Mouse (Mus musculus): Measurements from ENCODE around the gene Cldn4. TPM values are rescaled to one million over a fixed set of nuclear protein-coding genes. Genes with fewer than 3 reads are reported as not detected.
"Not testable (repeated sequence)": the region's sequence is repeated elsewhere in the genome, so short reads cannot be mapped to it uniquely, and the experiment has no call there.

Cldn4 gene
- polyA plus RNA-seq, 1 experiment from 2014 or later, result 10.0 TPM

DNA sequence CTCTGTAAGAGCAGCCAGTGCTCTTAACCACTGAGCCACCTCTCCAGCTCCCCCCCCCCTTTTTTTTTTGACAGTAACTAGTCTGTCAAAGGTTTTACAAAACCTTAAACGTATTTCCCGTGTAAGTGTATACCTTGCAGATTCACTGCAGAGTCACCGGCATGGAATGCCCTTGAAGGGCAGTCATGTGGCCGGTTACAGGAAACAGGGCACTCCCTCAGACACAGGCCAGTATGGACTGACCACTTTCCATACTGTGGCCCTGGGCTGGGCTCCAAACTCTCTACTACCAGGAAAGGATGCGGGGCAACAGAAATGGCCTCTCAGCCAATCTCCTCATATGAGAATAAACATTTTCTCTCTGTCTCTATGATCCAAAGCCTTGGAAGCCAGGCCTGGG lies 8.8 kb upstream of the Cldn4 start:
- Histone ChIP-seq H3K4me3 (no peak overlapping the region), H3K36me3 (no peaks in the 10 kb centered on the region), H3K4me1 (peaks cover 24% of the 10 kb centered on the region), H3K27ac (no peak overlapping the region), H3K9me3 (replicated peaks) (no peaks in the 10 kb centered on the region), H3K27me3 (ENCODE audit: low read depth, poor library complexity, severe bottlenecking) (no peaks in the 10 kb centered on the region)
- no peak for DNase-seq (ENCODE audit: low spot score)
- 89% methylated on average over 5 of the region's 5 CpGs for WGBS

DNA sequence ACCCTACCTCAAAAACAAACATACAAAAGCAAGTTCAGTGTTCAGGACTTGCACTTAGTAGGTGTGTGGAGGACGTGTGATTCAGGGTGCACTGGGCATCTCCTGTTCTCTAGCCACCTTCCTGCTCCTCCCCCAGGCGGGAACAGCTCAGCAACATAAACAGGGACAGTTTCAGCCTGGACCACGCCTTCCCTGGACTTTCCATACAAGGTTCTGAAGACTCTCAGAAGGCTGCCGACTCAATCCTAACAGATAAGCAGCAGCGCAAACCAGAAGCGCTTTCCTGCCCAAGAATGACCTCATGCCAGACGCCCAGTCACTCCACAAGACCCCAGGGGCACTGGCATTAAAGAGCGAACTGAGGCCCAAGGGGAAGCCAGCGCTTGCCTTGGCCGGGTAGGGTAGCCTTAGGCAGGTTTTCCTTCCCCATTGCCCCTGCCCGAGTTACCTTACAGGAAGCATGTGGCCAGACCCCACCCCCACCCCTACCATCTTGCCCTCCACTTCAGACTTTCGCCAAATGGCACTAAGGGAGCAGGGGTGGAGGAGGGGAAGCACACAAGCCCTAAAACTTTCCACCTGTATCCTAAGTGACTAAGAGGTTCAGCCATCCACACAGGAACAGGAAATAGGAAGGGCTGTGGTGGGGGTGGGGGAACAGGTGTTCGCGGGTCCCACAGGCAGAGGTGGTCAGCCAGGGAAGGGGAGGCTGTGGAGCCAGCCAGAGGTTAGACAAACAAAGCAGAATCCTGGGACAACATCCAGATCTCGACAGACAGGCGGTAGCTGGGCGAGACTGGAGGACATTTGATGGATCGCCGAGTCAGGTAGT lies 4.5 kb upstream of the Cldn4 start:
- Histone ChIP-seq H3K4me3 (peak overlapping the region; percentile 22; the same call in 1 of the 2 replicates), H3K9me3 (replicated peaks) (no peaks in the 10 kb centered on the region), H3K4me1 (peaks cover 26% of the 10 kb centered on the region), H3K27me3 (ENCODE audit: low read depth, poor library complexity, severe bottlenecking) (peaks cover 37% of the 10 kb centered on the region), H3K36me3 (no peaks in the 10 kb centered on the region), H3K27ac (peak overlapping the region; percentile 47)
- peak; percentile 42 for DNase-seq (ENCODE audit: low spot score)
- WGBS, result 29% methylated on average over 19 of the region's 19 CpGs

DNA sequence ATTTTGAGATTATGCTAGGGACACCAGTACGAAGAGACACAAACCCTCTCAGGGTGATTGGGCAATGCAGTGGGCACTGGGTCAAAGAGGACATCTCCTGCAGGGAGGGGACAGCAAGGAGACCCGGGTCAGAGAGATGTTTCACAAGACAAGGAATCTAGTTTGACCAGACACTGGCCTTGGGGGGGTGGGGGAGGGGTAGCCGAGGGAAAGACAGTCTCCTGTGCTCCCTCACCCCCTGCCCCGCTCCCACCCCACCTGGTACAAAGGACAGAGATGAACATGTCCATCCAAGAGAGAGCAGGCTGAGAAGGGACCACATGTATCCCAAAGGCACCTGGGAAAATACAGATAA lies 1.3 kb upstream of the Cldn4 start:
- H3K4me3 ChIP-seq, result no peak overlapping the region
- no peaks in the 10 kb centered on the region for H3K9me3 ChIP-seq (replicated peaks)
- no peaks in the 10 kb centered on the region for H3K36me3 ChIP-seq
- peaks cover 65% of the 10 kb centered on the region for H3K27me3 ChIP-seq (ENCODE audit: low read depth, poor library complexity, severe bottlenecking)
- no peak for DNase-seq (ENCODE audit: low spot score)
- 60% methylated on average over 4 of the region's 4 CpGs for WGBS
- no peak overlapping the region for H3K27ac ChIP-seq
- peaks cover 32% of the 10 kb centered on the region for H3K4me1 ChIP-seq

DNA sequence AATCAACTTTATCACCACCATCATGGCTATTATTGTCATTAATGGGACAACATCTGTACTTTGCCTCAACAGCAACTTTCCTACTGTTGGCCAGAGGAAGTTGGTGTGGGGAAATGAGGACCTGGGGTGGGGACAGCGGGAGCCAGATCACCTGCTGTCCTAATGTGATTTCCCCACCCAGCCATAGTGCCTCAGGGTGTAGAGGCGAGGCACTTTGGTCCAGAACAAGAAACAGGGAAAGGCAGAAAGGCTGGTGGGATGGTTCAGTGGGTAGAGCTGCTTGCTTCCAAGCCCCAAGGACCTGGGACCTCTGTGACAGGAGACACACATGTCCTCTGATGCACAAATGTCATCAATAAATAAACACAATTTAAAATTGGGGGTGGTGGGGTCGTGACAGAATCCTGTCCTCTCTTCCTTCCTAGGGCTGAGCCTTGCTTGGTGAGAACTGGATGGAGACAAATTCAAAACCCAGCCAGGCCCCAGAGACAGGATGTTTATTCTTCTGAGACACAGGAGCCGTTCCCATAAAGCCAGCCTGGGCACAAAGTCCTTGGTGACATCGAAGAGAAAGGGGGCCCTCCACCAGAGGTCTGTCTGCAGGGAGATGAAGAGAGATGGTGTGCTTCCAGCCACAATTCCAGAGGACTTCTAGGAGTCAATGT lies 818 bp upstream of the Cldn4 start:
- Histone ChIP-seq H3K9me3 (replicated peaks) (no peaks in the 10 kb centered on the region), H3K4me1 (peaks cover 32% of the 10 kb centered on the region), H3K36me3 (no peaks in the 10 kb centered on the region), H3K4me3 (no peak overlapping the region), H3K27me3 (ENCODE audit: low read depth, poor library complexity, severe bottlenecking) (peaks cover 65% of the 10 kb centered on the region), H3K27ac (no peak overlapping the region)
- no peak for DNase-seq (ENCODE audit: low spot score)
- 55% methylated on average over 5 of the region's 5 CpGs for WGBS

DNA sequence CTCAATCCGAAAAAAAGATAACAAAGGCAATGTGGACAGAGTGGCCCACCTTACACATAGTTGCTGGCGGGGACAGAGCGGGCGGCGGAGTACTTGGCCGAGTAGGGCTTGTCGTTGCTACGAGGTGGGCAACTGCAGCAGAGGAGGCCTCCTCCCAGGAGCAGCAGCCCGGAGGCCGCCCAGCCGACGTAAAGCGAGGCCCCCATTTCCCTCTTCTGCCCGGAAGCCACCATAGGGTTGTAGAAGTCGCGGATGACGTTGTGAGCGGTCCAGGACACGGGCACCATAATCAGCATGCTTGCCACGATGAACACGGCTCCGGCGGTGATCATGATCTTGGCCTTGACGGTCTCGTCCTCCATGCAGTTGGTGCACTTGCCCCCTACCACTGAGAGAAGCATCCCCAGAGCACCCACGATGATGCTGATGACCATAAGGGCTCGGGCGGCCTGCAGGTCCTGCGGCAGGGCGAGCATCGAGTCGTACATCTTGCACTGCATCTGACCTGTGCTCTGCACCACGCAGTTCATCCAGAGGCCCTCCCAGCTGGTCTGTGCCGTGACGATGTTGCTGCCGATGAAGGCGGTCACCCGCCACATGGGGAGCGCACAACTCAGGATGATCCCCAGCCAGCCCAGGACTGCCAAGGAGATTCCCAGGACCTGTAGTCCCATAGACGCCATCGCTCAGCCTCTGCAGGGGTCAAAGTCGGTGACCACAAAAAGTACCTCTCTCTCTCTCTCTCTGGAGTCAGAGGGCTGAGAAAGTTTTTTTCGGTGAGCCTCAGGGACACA lies 474 bp downstream of the Cldn4 start:
- H3K4me1 ChIP-seq, result peaks cover 22% of the 10 kb centered on the region
- H3K9me3 ChIP-seq (replicated peaks), result no peaks in the 10 kb centered on the region
- peak overlapping the region; percentile 40 for H3K4me3 ChIP-seq
- DNase-seq (ENCODE audit: low spot score), result peak; percentile 40
- 12% methylated on average over 41 of the region's 43 CpGs for WGBS
- H3K27me3 ChIP-seq (ENCODE audit: low read depth, poor library complexity, severe bottlenecking), result peaks cover 65% of the 10 kb centered on the region
- H3K27ac ChIP-seq, result no peak overlapping the region
- H3K36me3 ChIP-seq, result no peaks in the 10 kb centered on the region

DNA sequence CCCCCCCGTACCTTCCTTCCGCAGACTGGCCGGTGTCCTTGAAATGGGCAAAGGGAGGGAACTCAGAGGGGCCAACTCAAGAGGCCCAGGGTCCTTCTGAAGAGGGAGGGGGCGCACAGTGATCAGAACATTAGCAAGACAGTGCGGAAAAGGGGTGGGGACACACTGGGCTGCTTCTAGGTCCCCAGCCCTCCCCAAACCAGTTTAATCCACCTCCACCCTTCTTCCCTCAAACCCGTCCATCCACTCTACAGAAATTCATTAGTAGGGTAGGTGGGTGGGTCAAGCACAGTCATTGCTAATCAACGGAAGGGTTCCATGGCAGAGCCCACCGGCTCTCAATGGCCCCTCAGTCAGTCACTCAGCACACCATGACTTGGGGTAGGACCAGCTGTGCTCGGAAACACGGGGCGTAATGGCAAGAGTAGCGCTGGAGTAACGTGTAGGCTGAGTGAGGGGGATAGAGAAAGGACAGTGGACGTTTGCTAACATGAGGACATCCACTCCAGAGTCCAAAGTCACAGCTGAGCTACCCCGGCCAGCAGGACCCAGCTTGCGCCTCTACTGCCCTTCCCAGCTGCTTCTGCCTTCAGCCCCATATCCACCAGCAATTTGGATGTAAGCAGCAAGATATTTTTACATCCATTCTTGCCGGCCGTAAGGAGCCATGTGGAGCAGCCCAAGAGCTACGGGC lies 1.3 kb downstream of the Cldn4 start:
- no peaks in the 10 kb centered on the region for H3K9me3 ChIP-seq (replicated peaks)
- no peak overlapping the region for H3K27ac ChIP-seq
- peak overlapping the region; percentile 40 for H3K4me3 ChIP-seq
- no peak for DNase-seq (ENCODE audit: low spot score)
- H3K27me3 ChIP-seq (ENCODE audit: low read depth, poor library complexity, severe bottlenecking), result peaks cover 65% of the 10 kb centered on the region
- H3K36me3 ChIP-seq, result no peaks in the 10 kb centered on the region
- peaks cover 16% of the 10 kb centered on the region for H3K4me1 ChIP-seq
- 42% methylated on average over 19 of the region's 19 CpGs for WGBS

DNA sequence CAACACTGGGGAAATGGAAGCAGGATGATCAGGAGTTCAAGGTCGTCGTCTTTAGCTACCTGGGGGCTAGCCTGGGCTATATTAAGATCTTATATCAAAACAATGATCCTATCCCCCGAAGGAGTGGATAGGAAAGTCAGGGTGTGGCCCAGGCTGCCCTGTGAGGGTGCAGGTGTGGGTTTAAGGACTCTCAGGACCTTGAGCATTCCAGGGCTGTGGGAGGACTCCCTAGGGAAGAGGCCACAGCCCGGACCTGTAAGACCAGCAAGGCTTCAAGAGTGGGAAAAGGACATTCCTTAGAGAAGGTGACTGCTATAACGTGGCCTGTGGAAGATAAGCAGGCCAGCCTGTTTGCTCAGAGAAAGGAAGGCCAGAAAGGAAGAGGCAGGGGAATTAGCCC lies 2.6 kb downstream of the Cldn4 start:
- H3K4me3 ChIP-seq, result no peak overlapping the region
- H3K27me3 ChIP-seq (ENCODE audit: low read depth, poor library complexity, severe bottlenecking), result peaks cover 57% of the 10 kb centered on the region
- H3K27ac ChIP-seq, result no peak overlapping the region
- WGBS, result 81% methylated on average over 5 of the region's 5 CpGs
- H3K9me3 ChIP-seq (replicated peaks), result no peaks in the 10 kb centered on the region
- H3K4me1 ChIP-seq, result peaks cover 16% of the 10 kb centered on the region
- DNase-seq (ENCODE audit: low spot score), result no peak
- H3K36me3 ChIP-seq, result no peaks in the 10 kb centered on the region

DNA sequence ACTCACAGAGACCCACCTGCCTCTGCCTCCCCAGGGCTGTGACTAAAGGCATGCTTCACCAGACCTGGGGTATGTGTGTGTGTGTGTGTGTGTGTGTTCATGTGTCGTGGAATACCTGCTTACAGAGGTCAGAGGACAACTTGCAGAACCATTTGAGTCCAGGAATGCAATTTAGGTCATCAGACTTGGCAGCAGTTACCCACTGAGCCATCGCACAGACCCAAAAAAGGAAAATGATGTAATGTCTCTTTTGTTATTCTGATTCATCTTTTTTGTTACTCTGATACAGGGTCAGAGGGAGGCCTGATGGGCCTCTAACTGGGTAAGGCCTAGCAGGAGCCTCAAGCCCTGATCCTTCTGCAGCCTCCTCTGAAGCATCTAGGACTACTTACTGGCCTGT lies 4.0 kb downstream of the Cldn4 start:
- WGBS, result 95% methylated on average over 2 of the region's 2 CpGs
- H3K4me1 ChIP-seq, result peaks cover 16% of the 10 kb centered on the region

DNA sequence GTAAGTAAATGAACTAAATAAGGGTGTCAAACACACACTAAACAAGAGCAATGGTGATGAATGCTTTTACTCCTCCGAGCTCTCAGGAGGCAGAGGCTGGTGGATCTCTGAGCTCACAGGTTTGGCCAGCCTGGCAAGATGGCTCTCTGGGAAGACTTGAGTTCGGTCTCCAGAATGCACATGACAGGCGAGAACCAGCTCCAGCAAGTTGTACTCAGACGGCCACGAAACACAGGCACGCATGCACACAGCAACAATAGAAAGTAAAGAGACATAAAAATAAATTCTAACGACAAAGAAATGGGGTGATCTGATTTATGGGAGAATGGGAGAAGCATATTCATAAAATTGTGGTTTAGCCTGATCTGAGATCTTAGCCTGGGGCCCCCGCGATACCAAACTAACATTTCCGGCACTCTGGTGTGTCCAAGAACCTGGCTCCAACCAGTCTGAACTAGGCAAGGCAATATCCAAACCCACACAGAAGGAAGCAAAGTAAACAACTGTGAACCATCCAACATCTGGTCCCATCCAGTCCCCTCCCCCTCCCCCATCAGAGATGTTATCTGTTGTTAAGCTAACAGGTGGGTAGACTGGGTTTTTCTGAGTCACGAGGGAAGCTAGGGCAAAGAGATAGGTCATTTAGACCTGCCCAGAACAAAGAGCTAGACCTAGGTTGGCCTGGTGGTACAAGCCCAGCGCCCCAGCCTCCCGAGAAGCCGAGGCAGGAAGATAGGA lies 5.1 kb downstream of the Cldn4 start:
- Histone ChIP-seq H3K4me3 (no peak overlapping the region), H3K9me3 (replicated peaks) (no peaks in the 10 kb centered on the region), H3K36me3 (no peaks in the 10 kb centered on the region), H3K27me3 (ENCODE audit: low read depth, poor library complexity, severe bottlenecking) (peaks cover 31% of the 10 kb centered on the region), H3K27ac (no peak overlapping the region), H3K4me1 (peaks cover 11% of the 10 kb centered on the region)
- WGBS, result 79% methylated on average over 14 of the region's 14 CpGs
- no peak for DNase-seq (ENCODE audit: low spot score)

More for the DNA sequence above, 4.0 kb downstream of the Cldn4 start:
- Histone ChIP-seq H3K27me3 (ENCODE audit: low read depth, poor library complexity, severe bottlenecking) (peaks cover 42% of the 10 kb centered on the region), H3K4me3 (no peak overlapping the region), H3K27ac (no peak overlapping the region), H3K36me3 (no peaks in the 10 kb centered on the region), H3K9me3 (replicated peaks) (no peaks in the 10 kb centered on the region)
- no peak for DNase-seq (ENCODE audit: low spot score)

DNA sequence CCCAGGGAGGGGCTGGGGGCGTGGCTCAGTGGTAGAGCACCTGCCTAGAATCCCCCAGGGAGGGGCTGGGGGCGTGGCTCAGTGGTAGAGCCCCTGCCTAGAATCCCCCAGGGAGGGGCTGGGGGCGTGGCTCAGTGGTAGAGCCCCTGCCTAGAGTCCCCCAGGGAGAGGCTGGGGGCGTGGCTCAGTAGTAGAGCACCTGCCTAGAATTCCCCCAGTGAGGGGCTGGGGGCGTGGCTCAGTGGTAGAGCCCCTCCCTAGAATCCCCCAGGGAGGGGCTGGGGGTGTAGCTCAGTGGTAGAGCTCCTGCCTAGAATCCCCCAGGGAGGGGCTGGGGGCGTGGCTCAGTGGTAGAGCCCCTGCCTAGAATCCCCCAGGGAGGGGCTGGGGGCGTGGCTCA lies 7.2 kb downstream of the Cldn4 start:
- H3K27ac ChIP-seq; DNase-seq (ENCODE audit: low spot score); H3K4me3 ChIP-seq; H3K4me1 ChIP-seq; H3K9me3 ChIP-seq (replicated peaks); H3K36me3 ChIP-seq: not testable (repeated sequence)
- H3K27me3 ChIP-seq (ENCODE audit: low read depth, poor library complexity, severe bottlenecking), result peaks cover 10% of the 10 kb centered on the region
- 87% methylated on average over 6 of the region's 7 CpGs for WGBS

DNA sequence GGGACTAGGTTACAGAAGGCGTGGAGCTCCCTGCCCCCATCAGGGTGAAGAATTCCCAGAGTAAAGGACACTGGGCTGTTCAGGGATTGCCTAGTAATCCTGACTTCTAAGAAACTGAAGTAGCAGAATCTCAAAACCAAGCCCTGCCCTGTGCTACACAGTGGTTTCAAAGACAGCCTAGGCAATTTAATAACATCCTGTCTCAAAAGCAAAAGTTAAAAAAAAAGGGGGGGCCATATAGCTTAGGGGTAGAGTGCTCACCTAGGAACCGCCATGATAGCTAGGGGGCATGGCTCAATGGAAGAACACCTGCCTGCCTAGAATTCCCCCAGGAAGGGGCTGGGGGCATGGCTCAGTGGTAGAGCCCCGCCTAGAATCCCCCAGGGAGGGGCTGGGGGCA lies 7.7 kb downstream of the Cldn4 start:
- 73% methylated on average over 3 of the region's 3 CpGs for WGBS
- DNase-seq (ENCODE audit: low spot score), result no peak
- Histone ChIP-seq H3K9me3 (replicated peaks) (no peaks in the 10 kb centered on the region), H3K27me3 (ENCODE audit: low read depth, poor library complexity, severe bottlenecking) (peaks cover 6% of the 10 kb centered on the region), H3K27ac (no peak overlapping the region), H3K36me3 (peaks cover 11% of the 10 kb centered on the region; the same call in 1 of the 2 replicates), H3K4me3 (no peak overlapping the region), H3K4me1 (no peaks in the 10 kb centered on the region)

DNA sequence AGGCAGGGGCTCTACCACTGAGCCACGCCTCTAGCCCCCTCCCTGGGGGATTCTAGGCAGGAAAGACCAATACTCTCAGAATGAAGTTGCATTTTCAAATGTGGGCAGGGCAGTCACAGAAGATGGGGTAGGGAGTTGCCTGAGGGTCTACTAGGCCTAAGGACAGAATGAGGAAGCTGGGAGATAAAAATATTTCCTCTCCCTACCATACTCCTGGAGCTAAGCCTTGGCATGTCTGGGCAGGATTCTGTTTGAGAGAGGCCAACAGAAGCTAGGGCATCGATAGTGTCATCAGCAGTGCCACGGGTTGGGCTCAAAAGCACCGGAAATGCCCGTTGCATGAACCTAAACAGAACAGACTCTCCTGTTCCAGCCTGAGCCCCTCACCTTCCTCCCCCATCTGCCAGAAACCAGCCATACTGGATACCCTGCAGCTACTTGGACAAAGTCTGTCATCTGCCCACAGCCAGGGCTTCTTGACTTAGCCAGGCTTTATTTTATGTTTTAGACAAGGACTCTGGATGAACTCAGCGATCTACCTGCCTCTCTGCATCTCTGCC lies 10.0 kb downstream of the Cldn4 start:
- no peak for DNase-seq (ENCODE audit: low spot score)
- whole genome bisulfite sequencing, result 94% methylated on average over 6 of the region's 6 CpGs
- peaks cover 17% of the 10 kb centered on the region for H3K36me3 ChIP-seq

More for the DNA sequence above, 10.0 kb downstream of the Cldn4 start:
- Histone ChIP-seq H3K27me3 (ENCODE audit: low read depth, poor library complexity, severe bottlenecking) (no peaks in the 10 kb centered on the region), H3K9me3 (replicated peaks) (no peaks in the 10 kb centered on the region), H3K4me3 (no peak overlapping the region), H3K4me1 (peaks cover 7% of the 10 kb centered on the region), H3K27ac (no peak overlapping the region)
